Mouse (Mus musculus) forebrain, embryonic 13.5 days (tissue): Measurements from ENCODE around the gene Zfp706. TPM values are rescaled to one million over a fixed set of nuclear protein-coding genes. Genes with fewer than 3 reads are reported as not detected.
A peak's percentile ranks its signal among the peaks of the same experiment; 100 is the strongest.

Source experiments
- ATAC-seq: fragments of 200-750 bp; cut with Nextera tagmentation; 2 replicates; pipeline ENCODE4 v1.8.0; 2017
- H3K27ac ChIP-seq: fragments of 300-500 bp; sonication (generic); 2 replicates; pipeline ENCODE4 v1.5.1; 2015; ENCODE audit warnings: inconsistent platforms, mild to moderate bottlenecking, moderate library complexity
- H3K27me3 ChIP-seq: fragments of 300-500 bp; sonication (generic); 2 replicates; pipeline ENCODE4 v1.6.1; 2015; ENCODE audit warnings: mild to moderate bottlenecking, inconsistent platforms
- H3K36me3 ChIP-seq: fragments of 300-500 bp; sonication (generic); 2 replicates; pipeline ENCODE4 v1.6.1; 2015; ENCODE audit warnings: mild to moderate bottlenecking, inconsistent platforms; ENCODE audit not compliant: poor library complexity, severe bottlenecking
- H3K4me1 ChIP-seq: fragments of 300-500 bp; sonication (generic); 2 replicates; pipeline ENCODE4 v1.6.1; 2015; ENCODE audit warnings: inconsistent platforms
- H3K4me2 ChIP-seq: fragments of 300-500 bp; sonication (generic); 2 replicates; pipeline ENCODE4 v1.6.1; 2015; ENCODE audit warnings: inconsistent platforms, mild to moderate bottlenecking, moderate library complexity
- H3K4me3 ChIP-seq: fragments of 300-500 bp; sonication (generic); 2 replicates; pipeline ENCODE4 v1.5.1; 2015; ENCODE audit warnings: mild to moderate bottlenecking, inconsistent platforms
- H3K9ac ChIP-seq: fragments of 300-500 bp; sonication (generic); 2 replicates; pipeline ENCODE4 v1.6.1; 2015; ENCODE audit warnings: mild to moderate bottlenecking, inconsistent platforms
- H3K9me3 ChIP-seq: fragments of 300-500 bp; sonication (generic); replicated peaks from 2 replicates; pipeline ENCODE4 v1.6.1; 2016; ENCODE audit warnings: inconsistent platforms
- WGBS: fragments of 180-500 bp; shearing (Covaris S2); methylation state at CpG from one replicate; pipeline ENCODE4 v1.1.7; 2015; 5-methylcytosine and 5-hydroxymethylcytosine counted together
- polyA plus RNA-seq: library from polyadenylated mRNA; unstranded; fragments of >200 nt; fragmentation: Nextera tagmentation; extraction: Ambion mirVana; gene quantifications from 2 replicates; pipeline ENCODE4 v1.2.1, GENCODE M21; 2015

The Zfp706 gene
- polyA plus RNA-seq, 1 experiment from 2014 or later, result 515 TPM

DNA sequence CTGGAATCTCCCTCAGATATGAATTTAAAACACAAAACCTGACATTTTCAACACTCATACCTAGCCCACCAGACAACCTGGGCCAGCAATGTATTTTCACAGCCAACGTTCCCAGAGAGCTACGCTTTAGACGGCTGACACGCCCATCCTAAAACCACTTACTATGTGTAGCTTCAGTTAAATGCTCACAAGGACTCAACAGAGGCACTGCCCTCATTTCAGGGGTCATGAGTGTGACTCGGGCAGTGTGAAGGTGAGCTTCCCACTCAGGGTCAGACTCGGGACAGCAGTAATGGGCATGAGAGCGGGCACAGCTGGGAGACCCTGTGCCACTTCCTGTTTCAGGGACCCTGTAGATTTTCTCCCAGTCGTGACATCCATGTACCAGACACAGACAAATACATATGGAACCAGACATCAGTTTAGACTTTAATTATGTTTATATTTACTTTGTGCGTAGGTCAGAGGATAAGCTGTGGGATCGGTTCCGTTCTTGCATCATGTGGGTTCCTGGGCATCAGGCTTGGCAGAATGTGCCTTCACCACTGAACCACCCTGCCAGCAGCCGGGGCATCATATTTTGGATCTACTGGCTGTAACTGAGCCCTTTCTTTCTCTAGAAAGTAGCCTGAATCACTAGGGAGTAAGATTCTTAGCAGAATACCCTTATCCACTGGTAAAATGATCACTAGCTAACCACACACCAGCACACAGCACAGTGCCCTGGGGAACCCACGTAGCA is 19.4 kb downstream of the Zfp706 start:
- Histone ChIP-seq H3K27me3 (no peaks in the 10 kb centered on the region), H3K9me3 (no peaks in the 10 kb centered on the region), H3K27ac (no peak overlapping the region), H3K4me2 (no peak overlapping the region), H3K4me1 (peaks cover 18% of the 10 kb centered on the region), H3K9ac (no peak overlapping the region), H3K36me3 (no peaks in the 10 kb centered on the region), H3K4me3 (no peak overlapping the region)
- WGBS, result 92% methylated on average over 13 of the region's 13 CpGs
- no peak for ATAC-seq

DNA sequence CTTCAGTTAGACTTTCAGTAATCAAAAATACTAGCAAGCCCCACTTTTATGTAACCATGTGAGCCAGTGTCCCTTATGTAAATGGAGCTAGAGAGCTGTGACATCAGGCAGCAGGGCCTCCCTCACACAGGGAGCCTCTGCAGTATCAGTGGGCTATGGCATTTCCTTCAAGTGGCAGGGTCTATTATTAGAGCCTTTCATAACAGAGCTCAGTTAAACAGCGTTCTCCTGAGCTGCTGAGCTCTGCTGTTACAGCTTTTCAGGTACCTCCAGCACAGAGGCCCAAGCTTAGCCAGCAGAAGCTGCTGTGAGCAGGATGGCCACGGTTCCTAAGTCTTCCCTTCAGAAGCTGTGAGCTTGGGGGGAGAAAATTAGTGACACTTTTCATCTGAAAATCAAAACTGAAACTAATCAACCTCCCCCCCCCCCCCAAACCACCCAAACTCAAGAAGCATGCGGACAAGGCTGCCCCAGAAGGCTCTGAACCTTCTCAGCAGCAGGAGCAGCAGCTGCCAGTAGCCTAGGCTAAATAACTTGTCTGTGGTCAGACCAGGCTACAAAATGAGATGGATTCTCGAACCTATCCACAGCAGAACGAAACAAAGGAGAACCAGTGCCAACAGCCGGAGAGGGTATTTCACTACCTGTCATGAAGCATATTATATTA is 20.2 kb downstream of the Zfp706 start:
- Histone ChIP-seq H3K27me3 (no peaks in the 10 kb centered on the region), H3K36me3 (no peaks in the 10 kb centered on the region), H3K4me1 (peaks cover 11% of the 10 kb centered on the region), H3K27ac (peak overlapping the region; percentile 26), H3K9me3 (no peaks in the 10 kb centered on the region), H3K9ac (0 out of 2 replicates have a peak overlapping the region, but pooled peaks have one; percentile 27), H3K4me3 (no peak overlapping the region), H3K4me2 (no peak overlapping the region)
- ATAC-seq, result peak; percentile 27; the same call in 1 of the 2 replicates
- 61% methylated on average over 6 of the region's 6 CpGs for WGBS

DNA sequence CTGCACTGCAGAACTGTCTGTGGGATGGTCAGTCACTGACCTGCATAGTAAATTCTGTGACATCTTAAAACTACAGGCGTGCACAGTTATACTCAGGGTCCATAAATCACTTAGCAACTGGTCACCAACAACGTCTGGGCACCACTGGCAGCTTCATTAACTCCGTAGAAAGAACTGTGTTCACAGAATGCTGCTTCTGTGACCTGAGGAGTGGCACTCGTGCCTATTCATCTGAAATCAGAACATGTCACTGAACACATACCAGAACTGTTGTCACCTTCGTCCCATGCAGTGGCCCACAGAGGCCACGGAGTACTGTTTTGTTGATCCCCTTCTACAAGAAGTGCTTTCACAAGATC is 22.0 kb downstream of the Zfp706 start:
- no peaks in the 10 kb centered on the region for H3K36me3 ChIP-seq
- no peaks in the 10 kb centered on the region for H3K9me3 ChIP-seq
- no peak overlapping the region for H3K4me2 ChIP-seq
- H3K27ac ChIP-seq, result no peak overlapping the region
- ATAC-seq, result no peak
- peaks cover 8% of the 10 kb centered on the region for H3K4me1 ChIP-seq
- H3K27me3 ChIP-seq, result no peaks in the 10 kb centered on the region
- no peak overlapping the region for H3K9ac ChIP-seq
- 69% methylated on average over 6 of the region's 6 CpGs for WGBS
- no peak overlapping the region for H3K4me3 ChIP-seq

DNA sequence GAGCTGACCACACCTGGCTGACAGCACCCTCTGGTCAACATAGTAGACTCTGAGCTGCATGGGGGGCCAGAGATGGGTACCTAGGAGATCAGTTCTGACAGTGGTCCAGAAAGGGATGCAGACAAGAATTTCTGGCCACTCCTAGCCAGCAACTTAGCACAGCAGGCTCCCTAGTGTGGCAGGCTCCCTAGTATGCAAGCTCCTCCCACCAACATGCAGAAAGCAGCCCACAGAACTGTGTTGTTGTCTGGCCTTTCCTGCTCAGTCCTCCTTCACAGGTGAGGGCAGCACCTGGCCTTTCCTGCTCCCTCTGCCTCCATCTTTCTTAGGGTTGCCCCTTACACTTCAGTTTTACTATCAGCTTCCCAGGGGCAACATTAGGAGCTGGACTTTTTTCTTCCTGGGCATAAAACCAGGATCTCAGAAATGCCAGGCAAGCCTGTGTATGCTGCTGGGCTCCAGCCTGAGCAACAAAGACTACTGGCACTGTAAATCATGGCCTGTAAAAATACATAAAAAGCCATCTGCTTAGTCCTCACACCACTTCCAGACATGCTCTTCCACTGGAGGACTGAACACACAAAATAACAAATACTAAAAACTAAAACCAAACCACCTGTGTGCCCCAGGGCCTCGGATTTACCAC is 22.5 kb downstream of the Zfp706 start:
- Histone ChIP-seq H3K4me3 (no peak overlapping the region), H3K9ac (no peak overlapping the region), H3K4me2 (no peak overlapping the region), H3K4me1 (peaks cover 13% of the 10 kb centered on the region), H3K36me3 (no peaks in the 10 kb centered on the region), H3K9me3 (no peaks in the 10 kb centered on the region), H3K27me3 (no peaks in the 10 kb centered on the region), H3K27ac (no peak overlapping the region)
- 65% methylated on average over 1 of the region's 1 CpGs for WGBS
- no peak for ATAC-seq

DNA sequence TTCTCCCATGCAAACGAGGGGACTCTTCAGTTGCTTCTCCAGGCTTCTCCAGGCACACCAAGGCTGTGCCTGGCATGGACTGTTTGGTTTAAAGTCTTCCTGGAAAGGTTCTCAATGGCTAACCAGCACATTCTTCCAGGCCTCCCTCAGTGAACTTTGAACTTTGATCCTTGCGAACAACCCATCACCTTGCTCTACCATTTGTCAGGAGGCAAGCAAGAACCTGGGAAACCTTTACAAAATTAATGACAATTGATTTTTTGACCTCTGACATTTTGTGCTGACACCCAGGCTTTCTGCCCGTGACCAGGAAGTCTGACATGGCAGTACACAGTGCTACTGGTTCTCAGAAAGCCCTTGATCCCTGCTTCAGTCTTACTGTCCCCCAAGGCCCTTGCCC is 24.1 kb downstream of the Zfp706 start:
- H3K4me3 ChIP-seq, result no peak overlapping the region
- H3K9me3 ChIP-seq, result no peaks in the 10 kb centered on the region
- WGBS, result 65% methylated on average over 3 of the region's 3 CpGs
- H3K4me2 ChIP-seq, result no peak overlapping the region
- peaks cover 28% of the 10 kb centered on the region for H3K4me1 ChIP-seq
- no peaks in the 10 kb centered on the region for H3K36me3 ChIP-seq
- H3K27ac ChIP-seq, result no peak overlapping the region
- no peak for ATAC-seq
- no peaks in the 10 kb centered on the region for H3K27me3 ChIP-seq
- no peak overlapping the region for H3K9ac ChIP-seq

DNA sequence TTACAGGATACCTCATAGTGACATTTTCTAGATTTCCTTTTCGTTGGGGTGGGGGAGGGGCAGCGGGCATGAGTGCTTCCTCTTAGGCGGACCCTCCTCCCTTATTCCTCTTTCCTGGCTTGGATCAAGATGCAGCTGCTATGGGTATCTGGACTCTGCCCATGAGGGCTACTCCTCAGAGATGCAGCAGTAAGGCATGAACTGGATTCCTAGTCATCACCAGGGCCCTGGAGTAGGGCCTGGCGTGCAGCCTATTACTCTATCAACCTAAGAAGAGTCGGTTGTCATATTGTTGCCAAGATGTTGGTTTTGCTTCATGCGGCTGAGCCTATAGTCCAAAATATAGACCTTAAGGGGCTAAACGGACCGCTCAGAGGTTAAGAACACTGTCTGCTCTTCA is 27.3 kb downstream of the Zfp706 start:
- 47% methylated on average over 8 of the region's 8 CpGs for WGBS
- peak; percentile 65 for ATAC-seq
- peak overlapping the region; percentile 36 for H3K27ac ChIP-seq

DNA sequence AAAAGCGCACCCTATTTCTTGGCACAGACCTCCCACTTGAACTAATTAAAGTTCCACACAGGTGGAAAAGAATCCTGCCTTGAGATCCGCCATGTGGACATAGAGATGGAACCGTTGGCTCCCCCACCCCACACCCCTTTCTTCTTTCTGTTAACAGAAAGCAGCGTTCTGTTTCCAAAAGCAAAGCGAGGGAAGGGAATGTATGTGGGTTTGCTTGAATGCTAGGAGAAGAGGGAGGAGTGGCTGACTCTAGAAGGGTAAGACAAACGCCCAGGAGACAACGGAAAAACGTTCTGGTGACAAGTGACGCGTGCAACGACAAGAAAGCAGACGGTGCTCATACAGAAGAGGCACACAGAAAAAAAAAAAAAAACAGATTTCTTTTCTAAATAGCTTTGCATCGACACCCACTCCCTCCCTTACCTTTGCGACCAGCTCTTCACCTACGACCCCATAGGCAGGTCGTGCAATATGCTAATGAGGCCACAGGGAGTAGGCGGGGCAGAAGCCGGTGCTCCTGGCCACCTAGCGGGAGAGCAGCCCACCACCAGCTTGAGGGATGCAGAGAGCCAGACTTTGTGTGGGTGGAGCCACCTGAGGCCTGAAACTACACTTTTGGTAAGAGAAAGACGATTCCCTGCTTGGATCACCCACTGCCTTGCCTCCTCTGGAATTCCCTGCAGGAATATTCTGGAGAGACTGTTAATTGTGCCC is 27.9 kb downstream of the Zfp706 start:
- peak overlapping the region; percentile 39 for H3K4me3 ChIP-seq
- H3K4me1 ChIP-seq, result peaks cover 21% of the 10 kb centered on the region
- ATAC-seq, result peak; percentile 92
- no peaks in the 10 kb centered on the region for H3K9me3 ChIP-seq
- WGBS, result 2% methylated on average over 20 of the region's 20 CpGs
- H3K27me3 ChIP-seq, result no peaks in the 10 kb centered on the region
- H3K9ac ChIP-seq, result peak overlapping the region; percentile 43
- H3K36me3 ChIP-seq, result no peaks in the 10 kb centered on the region
- H3K27ac ChIP-seq, result peak overlapping the region; percentile 36
- peak overlapping the region; percentile 62 for H3K4me2 ChIP-seq

More for the DNA sequence above, 27.3 kb downstream of the Zfp706 start:
- H3K4me2 ChIP-seq, result peak overlapping the region; percentile 62
- peak overlapping the region; percentile 43 for H3K9ac ChIP-seq
- no peaks in the 10 kb centered on the region for H3K36me3 ChIP-seq
- H3K27me3 ChIP-seq, result no peaks in the 10 kb centered on the region
- H3K4me3 ChIP-seq, result peak overlapping the region; percentile 39
- peaks cover 21% of the 10 kb centered on the region for H3K4me1 ChIP-seq
- no peaks in the 10 kb centered on the region for H3K9me3 ChIP-seq

DNA sequence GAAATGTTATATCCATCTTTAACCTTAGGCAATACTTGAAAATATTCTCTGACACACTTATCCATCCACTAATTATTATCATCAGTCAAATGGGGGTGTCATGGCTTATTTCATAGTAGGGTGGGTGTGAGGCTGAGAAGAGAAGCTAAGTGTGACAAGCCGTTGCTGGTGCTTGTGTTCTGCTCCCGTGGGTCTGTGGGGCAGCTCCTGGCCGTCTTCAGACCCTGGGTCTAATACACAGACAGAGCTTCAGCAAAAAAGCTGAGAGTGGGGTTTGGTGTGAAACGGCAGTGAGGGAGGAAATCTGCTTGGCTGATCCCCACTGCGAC is 28.4 kb downstream of the Zfp706 start:
- Histone ChIP-seq H3K9me3 (no peaks in the 10 kb centered on the region), H3K9ac (peak overlapping the region; percentile 43), H3K36me3 (no peaks in the 10 kb centered on the region), H3K4me2 (peak overlapping the region; percentile 62), H3K4me3 (peak overlapping the region; percentile 39), H3K4me1 (peaks cover 21% of the 10 kb centered on the region), H3K27me3 (no peaks in the 10 kb centered on the region), H3K27ac (peak overlapping the region; percentile 36)
- ATAC-seq, result peak; percentile 41; the same call in 1 of the 2 replicates
- 22% methylated on average over 5 of the region's 5 CpGs for WGBS

DNA sequence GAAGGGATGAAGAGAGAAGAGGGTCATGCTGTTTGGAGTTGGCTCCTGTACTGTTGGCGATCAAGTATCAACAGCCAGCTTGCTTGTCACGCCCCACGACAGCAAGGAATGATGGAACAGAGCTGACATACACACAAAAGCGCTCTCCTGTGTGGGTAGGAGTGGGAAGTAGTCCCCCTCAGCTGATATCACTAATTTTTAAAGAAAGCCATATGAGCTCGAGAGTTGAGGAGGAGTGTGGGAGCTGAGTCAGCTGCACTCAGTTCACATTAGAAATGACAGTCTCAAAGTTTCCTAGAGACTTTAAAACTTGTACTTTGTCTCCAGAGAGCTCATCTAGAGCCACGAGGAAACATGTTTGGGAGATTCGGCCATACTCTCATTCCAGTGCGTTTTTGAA is 29.8 kb downstream of the Zfp706 start:
- H3K27me3 ChIP-seq, result no peaks in the 10 kb centered on the region
- peaks cover 21% of the 10 kb centered on the region for H3K4me1 ChIP-seq
- H3K9me3 ChIP-seq, result no peaks in the 10 kb centered on the region
- H3K4me3 ChIP-seq, result no peak overlapping the region
- no peak overlapping the region for H3K27ac ChIP-seq
- ATAC-seq, result no peak
- H3K36me3 ChIP-seq, result no peaks in the 10 kb centered on the region
- no peak overlapping the region for H3K9ac ChIP-seq
- 79% methylated on average over 8 of the region's 8 CpGs for WGBS
- no peak overlapping the region for H3K4me2 ChIP-seq

DNA sequence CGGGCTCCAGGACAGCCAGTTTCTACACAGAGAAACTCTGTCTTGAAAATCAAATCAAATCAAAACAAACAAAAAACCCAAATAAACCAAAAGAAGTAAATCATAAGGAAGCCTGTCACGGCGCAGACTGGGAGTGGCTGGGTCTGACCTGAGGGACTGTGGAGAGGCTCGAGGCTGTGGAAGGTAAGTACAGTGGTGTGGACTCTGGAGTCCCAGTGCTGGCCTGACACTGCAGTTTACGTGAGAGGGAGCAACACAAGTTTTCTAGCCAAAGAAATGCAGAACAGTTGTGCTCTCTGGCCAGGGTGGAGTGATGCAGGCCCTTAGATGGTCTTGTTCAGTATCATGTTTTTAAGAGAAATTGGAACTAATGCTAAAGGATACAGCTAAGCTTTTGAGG is 31.9 kb downstream of the Zfp706 start:
- Histone ChIP-seq H3K27ac (no peak overlapping the region), H3K9ac (no peak overlapping the region), H3K27me3 (no peaks in the 10 kb centered on the region), H3K4me1 (peaks cover 21% of the 10 kb centered on the region), H3K36me3 (no peaks in the 10 kb centered on the region), H3K9me3 (no peaks in the 10 kb centered on the region), H3K4me3 (no peak overlapping the region), H3K4me2 (no peak overlapping the region)
- ATAC-seq, result no peak
- 85% methylated on average over 5 of the region's 5 CpGs for WGBS

DNA sequence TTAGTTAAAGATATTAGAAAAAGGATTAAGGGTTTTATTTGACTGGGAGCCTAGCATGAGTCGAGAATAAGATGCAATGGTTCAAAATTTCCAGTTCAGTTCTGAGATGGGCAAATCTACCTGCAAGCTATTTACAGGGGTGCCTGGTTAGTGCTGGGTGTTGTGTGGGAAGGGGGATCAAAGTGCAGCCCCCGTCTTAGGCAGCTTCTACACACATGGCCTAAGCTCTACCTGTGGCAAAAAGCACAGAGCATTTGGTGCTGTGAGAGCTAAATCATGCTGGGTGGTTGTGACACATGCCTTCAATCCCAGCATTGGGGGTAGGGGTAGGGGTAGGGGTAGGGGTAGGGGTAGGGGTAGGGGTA is 32.3 kb downstream of the Zfp706 start:
- 78% methylated on average over 2 of the region's 2 CpGs for WGBS
- Histone ChIP-seq H3K27me3 (no peaks in the 10 kb centered on the region), H3K9ac (no peak overlapping the region), H3K9me3 (no peaks in the 10 kb centered on the region), H3K4me3 (no peak overlapping the region), H3K4me1 (peaks cover 17% of the 10 kb centered on the region), H3K4me2 (no peak overlapping the region), H3K27ac (no peak overlapping the region), H3K36me3 (no peaks in the 10 kb centered on the region)
- ATAC-seq, result no peak
